Mouse (Mus musculus) spleen, adult 18-20 months (tissue): ENCODE measurements around the gene Zyx.

Experiments used
- DNase-seq, 2 experiments: peaks; one replicate each; pipeline ENCODE4 v3.0.0; 2022; ENCODE audit warnings: mixed read lengths in 2 of 2

Zyx gene

DNA sequence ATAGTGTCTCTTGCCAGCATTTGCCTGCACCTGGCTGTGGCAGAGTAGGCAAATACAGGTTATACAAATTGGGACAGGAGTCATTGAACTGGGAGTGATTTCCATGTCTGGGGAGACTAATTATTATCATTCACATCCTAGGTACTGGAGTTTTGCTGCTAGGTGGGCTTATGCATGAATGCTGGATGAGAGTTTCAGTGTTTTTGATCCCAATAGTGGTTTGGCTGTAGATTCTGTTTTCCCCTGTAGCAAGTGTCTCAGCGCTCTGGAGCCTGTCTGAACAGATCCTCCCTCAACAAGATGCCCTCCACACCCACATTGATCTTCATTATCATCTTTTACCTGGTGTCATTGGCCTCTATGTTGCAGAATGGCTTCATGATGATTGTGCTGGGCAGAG is 50.5 kb downstream of the Zyx start, which contains the start of gene Tas2r143:
Tas2r143 (plus strand) TSS at position 301 of the 400 bp plus-strand sequence.
- DNase-seq: no peak

GRCm38 (mm10) chr6:42405134-42405533 is 55.7 kb downstream of the Zyx start, which contains the start of gene Tas2r135:
Gene Tas2r135, plus strand, starts transcription at chr6:42405434.
- no peak for DNase-seq
